Mouse (Mus musculus) inflammation-experienced regulatory T-cells, adult 16 weeks (primary cell): ENCODE measurements around the gene Snx33. TPM values are rescaled to one million over a fixed set of nuclear protein-coding genes. Genes with fewer than 3 reads are reported as not detected.

Source experiments
- polyA plus RNA-seq: library from polyadenylated mRNA; unstranded; fragments of 100-300 nt; shearing (Covaris generic); gene quantifications from one replicate; pipeline ENCODE4 v1.2.1, GENCODE M21; 2017

Gene Snx33
- polyA plus RNA-seq, result 16.6 TPM

GRCm38 (mm10) chr9:56928041-56928811, at the start of gene Snx33:
TSS of gene Snx33 (minus strand) at chr9:56928371.

GRCm38 (mm10) chr9:56950414-56951400, 22.5 kb upstream of the Snx33 start, which contains the start of gene Snupn:
TSS of gene Snupn (plus strand) at chr9:56950878.

GRCm38 (mm10) chr9:56937223-56938160, 9.3 kb upstream of the Snx33 start, which contains the start of gene Imp3:
TSS of gene Imp3 (plus strand) at chr9:56937475.

Other genes starting within 250 kb of the Snx33 start
- gene Lingo1, start 131.9 kb downstream of the Snx33 start, polyA plus RNA-seq, result not detected
- gene Odf3l1, start 63.7 kb downstream of the Snx33 start, polyA plus RNA-seq, result not detected
- gene Cspg4, start 63.3 kb downstream of the Snx33 start, polyA plus RNA-seq, result not detected
- 24.7 TPM for gene Imp3, start 9.1 kb upstream of the Snx33 start, polyA plus RNA-seq
- 23.6 TPM for gene Snupn, start 22.5 kb upstream of the Snx33 start, polyA plus RNA-seq
- gene Ptpn9, start 66.6 kb upstream of the Snx33 start, polyA plus RNA-seq, result 3.5 TPM
- gene Sin3a, start 143.7 kb upstream of the Snx33 start, polyA plus RNA-seq, result 52.5 TPM
- 81.2 TPM for gene Man2c1, start 202.3 kb upstream of the Snx33 start, polyA plus RNA-seq
- 41.2 TPM for gene Neil1, start 219.9 kb upstream of the Snx33 start, polyA plus RNA-seq
- 318 TPM for gene Commd4, start 230.0 kb upstream of the Snx33 start, polyA plus RNA-seq